Mouse (Mus musculus): ENCODE results near the gene Pigq.

The Pigq gene

DNA sequence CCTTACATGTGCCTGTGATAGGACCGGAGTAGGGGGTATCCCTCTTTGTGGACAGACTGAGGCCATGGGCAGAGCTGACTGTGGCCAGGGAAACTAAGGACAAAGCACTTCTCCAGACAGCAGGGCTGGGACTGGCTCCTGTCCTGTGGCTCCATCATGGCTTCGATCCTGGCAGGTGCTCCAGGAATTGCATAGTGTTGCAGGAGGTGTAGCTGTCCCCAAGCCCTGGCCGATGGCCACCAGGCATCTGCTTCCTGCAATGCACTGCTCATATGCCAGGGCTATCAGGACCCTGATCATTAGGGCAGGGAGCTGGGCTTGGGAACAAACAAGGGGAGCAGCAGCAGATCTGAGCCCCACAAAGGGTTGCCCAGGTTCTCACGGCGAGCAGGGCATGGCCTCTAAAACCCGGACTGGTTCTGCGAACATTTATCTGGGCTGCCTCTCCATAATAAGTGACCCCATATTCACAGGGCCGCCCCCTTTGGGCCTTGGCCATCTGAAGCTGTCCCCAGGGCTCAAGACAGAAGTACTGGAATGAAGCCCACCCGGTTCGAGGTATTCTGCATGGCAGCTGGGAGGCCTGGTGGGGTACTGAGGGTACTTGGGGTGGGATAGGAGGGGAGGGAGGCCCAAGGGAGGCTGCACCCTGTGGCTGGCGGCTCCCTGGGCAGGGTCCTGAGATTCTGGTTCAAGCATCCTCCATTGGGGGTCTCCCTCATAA, 14.2 kb upstream of the Pigq start:
- DNase-seq (ENCODE audit: low spot score), result no peak

GRCm38 (mm10) chr17:25957586-25958051, 12.9 kb upstream of the Pigq start:
- DNase-seq (ENCODE audit: low spot score), result no peak

- DNase-seq (ENCODE audit: low spot score), result no peak
Observed at GRCm38 (mm10) chr17:25956631-25957030, 11.9 kb upstream of the Pigq start.

- DNase-seq (ENCODE audit: low spot score), result no peak
Observed at GRCm38 (mm10) chr17:25956201-25956600, 11.5 kb upstream of the Pigq start.

GRCm38 (mm10) chr17:25955736-25956135, 11.0 kb upstream of the Pigq start:
- no peak for DNase-seq (ENCODE audit: low spot score)

DNA sequence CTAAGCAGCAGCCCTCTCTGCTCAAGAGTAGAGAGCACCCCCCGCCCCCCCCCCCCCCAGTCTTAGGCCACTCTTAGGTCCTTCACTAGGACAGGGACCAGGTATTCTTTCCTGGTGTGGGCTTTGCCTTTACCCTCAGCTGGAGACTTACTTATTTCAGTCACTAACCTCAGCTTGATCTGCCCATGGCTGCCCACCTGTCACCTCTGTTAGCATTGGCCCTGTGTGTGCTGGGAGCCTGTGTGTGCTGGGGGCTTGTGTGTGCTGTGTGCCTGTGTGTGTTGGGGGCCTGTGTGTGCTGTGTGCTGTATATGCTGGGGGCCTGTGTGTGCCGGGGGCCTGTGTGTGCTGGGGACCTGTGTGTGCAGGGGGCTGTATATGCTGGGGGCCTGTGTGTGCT, 9.9 kb upstream of the Pigq start:
- no peak for DNase-seq (ENCODE audit: low spot score)

- no peak for DNase-seq (ENCODE audit: low spot score)
Observed at GRCm38 (mm10) chr17:25953161-25953560, 8.4 kb upstream of the Pigq start.

DNA sequence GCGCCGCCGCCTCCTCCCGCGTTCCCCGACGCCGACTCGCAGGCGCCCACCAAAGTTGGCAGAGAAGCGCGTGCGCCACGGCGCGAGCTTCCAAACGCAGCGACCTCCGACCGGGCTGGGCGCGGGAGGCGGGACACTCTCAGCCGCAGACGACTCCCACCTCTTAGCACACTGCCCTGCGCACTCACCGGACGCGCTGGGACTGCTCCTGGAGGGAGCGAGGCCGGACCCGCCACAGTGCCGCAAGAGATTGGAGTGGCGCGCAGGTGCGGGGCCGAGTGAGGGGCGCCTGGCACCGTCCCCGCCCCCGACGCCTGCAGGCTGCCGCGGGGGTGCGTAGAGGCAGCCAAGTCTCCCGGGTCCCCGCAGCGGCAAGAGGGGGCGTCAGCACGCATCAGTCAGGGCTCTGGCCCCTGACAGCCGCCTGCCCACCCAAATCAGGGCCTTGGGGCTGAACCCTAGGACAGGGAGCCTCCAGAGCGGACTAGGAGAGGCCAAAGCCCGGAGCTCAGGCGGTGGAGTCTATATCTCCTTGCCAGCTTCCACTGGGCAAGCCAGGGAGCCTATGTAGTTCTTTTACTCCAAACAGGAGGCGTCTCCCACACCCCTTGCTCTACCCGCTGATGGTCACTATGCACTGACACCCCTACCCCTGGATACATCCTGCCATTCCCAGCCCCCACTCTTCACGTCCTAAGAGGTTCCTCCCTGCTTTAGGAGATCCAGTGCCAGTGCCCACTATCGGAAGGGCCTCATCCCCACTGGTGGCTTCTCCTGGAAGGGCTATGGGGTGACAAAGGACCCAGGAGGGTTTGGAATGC, 7.3 kb upstream of the Pigq start, which contains the start of gene A930017K11Rik:
Gene A930017K11Rik, minus strand, starts transcription at position 763 of the 821 bp plus-strand sequence.
- DNase-seq (ENCODE audit: low spot score), result no peak

- no peak for DNase-seq (ENCODE audit: low spot score)
Observed at GRCm38 (mm10) chr17:25951225-25951802, 6.6 kb upstream of the Pigq start.

DNA sequence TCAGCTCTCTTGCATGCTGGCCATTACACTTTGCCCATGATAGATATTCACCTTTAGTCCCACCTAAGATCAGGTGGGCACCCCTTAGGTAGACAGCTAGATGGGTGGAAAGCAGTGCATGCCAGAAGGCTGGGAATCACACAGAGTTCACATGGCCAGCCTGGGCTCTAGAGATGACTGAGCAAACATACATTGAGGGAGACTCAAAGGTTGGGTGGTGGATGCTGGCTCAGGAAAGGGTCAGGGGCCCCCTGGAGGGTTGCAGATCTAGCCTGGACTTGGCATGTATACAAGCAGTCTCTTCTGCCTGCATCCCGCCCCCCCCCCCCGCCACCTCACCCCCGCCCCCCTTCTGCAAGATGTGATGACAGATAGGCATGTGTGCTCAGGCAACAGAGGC, 6.0 kb upstream of the Pigq start:
- DNase-seq (ENCODE audit: low spot score), result no peak

DNA sequence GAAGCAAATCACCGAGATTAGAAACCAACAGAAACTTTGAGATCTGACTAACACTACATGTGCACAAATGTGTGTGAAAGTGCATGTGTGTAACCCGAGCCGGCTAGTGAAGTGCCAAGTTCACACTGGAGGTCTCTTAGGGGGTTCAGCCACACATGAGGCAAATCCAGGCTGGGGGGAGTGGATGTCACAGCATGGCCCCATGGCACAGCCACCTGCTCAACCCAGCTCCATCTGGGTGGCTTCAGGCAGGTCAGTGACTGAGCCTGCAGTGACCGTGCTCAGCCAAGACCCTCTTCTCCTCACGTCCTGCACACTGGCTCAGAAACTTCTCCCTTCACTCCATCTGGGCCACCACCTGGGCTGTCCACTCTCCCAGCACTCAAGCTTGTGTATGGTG, 5.2 kb upstream of the Pigq start:
- no peak for DNase-seq (ENCODE audit: low spot score)

- DNase-seq (ENCODE audit: low spot score), result no peak
Observed at GRCm38 (mm10) chr17:25948051-25948450, 3.3 kb upstream of the Pigq start.

- no peak for DNase-seq (ENCODE audit: low spot score)
Observed at GRCm38 (mm10) chr17:25947576-25947975, 2.8 kb upstream of the Pigq start.

DNA sequence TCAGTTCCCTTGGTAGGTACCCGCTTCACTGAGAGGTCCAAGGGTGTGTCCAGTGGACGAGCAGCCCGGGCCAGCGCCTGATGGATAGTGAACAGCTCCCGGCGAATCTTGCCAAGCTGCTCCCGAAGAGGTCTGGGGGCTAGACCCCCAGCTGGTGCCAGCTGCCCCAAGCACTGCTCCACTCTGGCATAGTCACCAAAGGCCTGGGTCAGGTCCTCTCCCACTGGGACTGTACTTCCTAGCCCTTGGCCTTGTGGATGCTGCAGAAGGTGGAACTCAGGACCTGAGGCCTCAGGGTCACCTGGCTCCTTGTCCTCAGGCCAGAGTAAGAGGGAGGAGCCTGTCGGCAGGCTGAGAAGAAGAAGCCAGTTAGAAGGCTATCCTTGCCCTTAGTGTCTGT, 2.2 kb upstream of the Pigq start:
- no peak for DNase-seq (ENCODE audit: low spot score)

DNA sequence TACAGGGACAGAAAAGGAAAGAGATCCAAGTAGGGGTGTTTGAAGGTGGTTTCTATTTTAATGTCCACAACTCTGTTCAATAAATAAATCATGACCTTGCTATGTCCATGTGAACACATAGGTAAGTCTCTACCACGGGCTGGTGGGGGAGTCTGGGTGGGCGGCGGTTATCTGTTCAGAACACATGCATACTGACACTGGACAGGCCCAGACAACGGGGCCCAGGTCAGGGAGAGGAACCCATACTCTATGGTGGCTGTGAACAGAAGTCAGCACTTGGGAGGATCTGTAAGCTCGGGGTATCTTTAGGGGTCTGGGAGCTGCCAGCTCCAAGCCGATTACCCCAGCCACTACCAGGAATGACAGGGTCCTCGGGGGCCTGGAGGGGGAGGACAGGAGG, 1.6 kb upstream of the Pigq start:
- DNase-seq (ENCODE audit: low spot score), result no peak

GRCm38 (mm10) chr17:25945517-25946155, 900 bp upstream of the Pigq start:
- DNase-seq (ENCODE audit: low spot score), result no peak

DNA sequence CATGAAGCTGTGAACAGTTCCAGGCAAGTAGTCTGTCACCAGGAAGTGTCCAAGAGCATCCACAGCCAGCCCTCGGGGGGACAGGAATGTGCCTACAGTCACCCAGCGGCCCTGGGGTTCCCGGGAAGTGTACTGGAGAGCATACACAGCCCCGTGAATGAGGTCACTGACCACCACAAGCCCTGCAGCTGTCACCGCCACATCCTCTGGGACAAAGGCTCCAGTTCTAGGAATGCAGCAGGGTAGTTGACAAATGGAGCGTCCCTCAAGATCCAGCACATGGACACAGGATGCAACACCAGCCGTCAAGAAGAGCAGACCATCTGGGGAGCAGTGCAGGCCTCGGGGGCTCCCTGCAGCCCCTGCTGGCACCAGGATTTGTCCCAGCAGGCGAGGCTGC, 967 bp downstream of the Pigq start:
- DNase-seq (ENCODE audit: low spot score), result no peak

- no peak for DNase-seq (ENCODE audit: low spot score)
Observed at GRCm38 (mm10) chr17:25943221-25943620, 1.5 kb downstream of the Pigq start.

DNA sequence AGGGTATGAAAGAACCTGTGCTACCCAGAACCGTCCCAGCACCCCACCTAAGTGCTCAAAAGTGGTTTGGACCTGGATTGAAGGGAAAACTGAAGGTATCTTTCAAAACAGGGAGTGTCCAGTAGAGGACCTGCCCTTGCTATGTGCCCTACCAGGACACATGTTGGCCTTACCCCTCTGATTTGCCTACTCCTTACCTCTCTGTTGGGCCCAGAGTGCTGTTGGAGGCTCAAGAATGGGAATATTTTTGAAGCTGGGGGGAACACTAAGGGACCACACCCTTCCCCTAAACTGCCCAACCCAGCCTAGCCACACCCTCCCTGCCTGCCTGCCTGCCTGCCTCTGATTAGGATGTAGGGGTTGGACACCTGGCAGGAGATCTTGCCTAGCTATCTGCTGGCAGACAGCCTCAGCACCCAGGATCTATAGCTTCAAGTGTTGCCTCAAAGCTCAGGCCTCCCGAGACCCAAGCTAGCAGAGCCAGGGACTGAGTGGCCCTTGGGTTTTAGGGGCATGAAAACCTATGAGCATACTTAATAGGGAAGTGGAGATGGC, 2.1 kb downstream of the Pigq start:
- no peak for DNase-seq (ENCODE audit: low spot score)

GRCm38 (mm10) chr17:25941511-25942241, 3.1 kb downstream of the Pigq start:
- DNase-seq (ENCODE audit: low spot score), result peak; percentile 72

- DNase-seq (ENCODE audit: low spot score), result no peak
Observed at GRCm38 (mm10) chr17:25934526-25934925, 10.2 kb downstream of the Pigq start.

All from layer of hippocampus, adult 11-12 months (tissue).